Mouse (Mus musculus) hindbrain, embryonic 12.5 days (tissue): ENCODE measurements around the gene Tom1l2. TPM values are rescaled to one million over a fixed set of nuclear protein-coding genes. Genes with fewer than 3 reads are reported as not detected.
A peak's percentile ranks its signal among the peaks of the same experiment; 100 is the strongest.

ENCODE experiments used
- ATAC-seq: fragments of 200-750 bp; cut with Nextera tagmentation; 2 replicates; pipeline ENCODE4 v1.8.0; 2017; ENCODE audit warnings: moderate TSS enrichment; ENCODE audit not compliant: low FRiP score
- H3K27ac ChIP-seq: fragments of 300-500 bp; sonication (generic); 2 replicates; pipeline ENCODE4 v1.5.1; 2016; ENCODE audit warnings: mild to moderate bottlenecking
- H3K27me3 ChIP-seq: fragments of 300-500 bp; sonication (generic); 2 replicates; pipeline ENCODE4 v1.6.1; 2016; ENCODE audit warnings: mild to moderate bottlenecking
- H3K36me3 ChIP-seq: fragments of 300-500 bp; sonication (generic); 2 replicates; pipeline ENCODE4 v1.6.1; 2016; ENCODE audit warnings: mild to moderate bottlenecking
- H3K4me1 ChIP-seq: fragments of 300-500 bp; sonication (generic); 2 replicates; pipeline ENCODE4 v1.6.1; 2016
- H3K4me2 ChIP-seq: fragments of 300-500 bp; sonication (generic); replicated peaks from 2 replicates; pipeline ENCODE4 v1.6.1; 2016; ENCODE audit warnings: mild to moderate bottlenecking
- H3K4me3 ChIP-seq: fragments of 300-500 bp; sonication (generic); 2 replicates; pipeline ENCODE4 v1.5.1; 2016; ENCODE audit warnings: mild to moderate bottlenecking
- H3K9ac ChIP-seq: fragments of 300-500 bp; sonication (generic); 2 replicates; pipeline ENCODE4 v1.6.1; 2016; ENCODE audit warnings: mild to moderate bottlenecking, moderate library complexity
- H3K9me3 ChIP-seq: fragments of 300-500 bp; sonication (generic); replicated peaks from 2 replicates; pipeline ENCODE4 v1.6.1; 2016; ENCODE audit warnings: mild to moderate bottlenecking
- WGBS: fragments of 180-500 bp; shearing (Covaris S2); methylation state at CpG from one replicate; pipeline ENCODE4 v1.1.7; 2016; 5-methylcytosine and 5-hydroxymethylcytosine counted together
- polyA plus RNA-seq: library from polyadenylated mRNA; unstranded; fragments of >200 nt; fragmentation: Nextera tagmentation; extraction: Ambion mirVana; gene quantifications from 2 replicates; pipeline ENCODE4 v1.2.1, GENCODE M21; 2016

The Tom1l2 gene
- polyA plus RNA-seq, 1 experiment from 2014 or later = 40.8 TPM

- Histone ChIP-seq H3K27me3 (no peaks in the 10 kb centered on the region), H3K4me3 (no peak overlapping the region), H3K4me2 (no peak overlapping the region), H3K27ac (no peak overlapping the region), H3K4me1 (peaks cover 20% of the 10 kb centered on the region), H3K9me3 (no peaks in the 10 kb centered on the region), H3K36me3 (peaks cover 18% of the 10 kb centered on the region), H3K9ac (no peak overlapping the region)
- WGBS = 36% methylated on average over 4 of the region's 4 CpGs
- no peak for ATAC-seq
Measured at GRCm38 (mm10) chr11:60231951-60232350, 120.8 kb downstream of the Tom1l2 start.

DNA sequence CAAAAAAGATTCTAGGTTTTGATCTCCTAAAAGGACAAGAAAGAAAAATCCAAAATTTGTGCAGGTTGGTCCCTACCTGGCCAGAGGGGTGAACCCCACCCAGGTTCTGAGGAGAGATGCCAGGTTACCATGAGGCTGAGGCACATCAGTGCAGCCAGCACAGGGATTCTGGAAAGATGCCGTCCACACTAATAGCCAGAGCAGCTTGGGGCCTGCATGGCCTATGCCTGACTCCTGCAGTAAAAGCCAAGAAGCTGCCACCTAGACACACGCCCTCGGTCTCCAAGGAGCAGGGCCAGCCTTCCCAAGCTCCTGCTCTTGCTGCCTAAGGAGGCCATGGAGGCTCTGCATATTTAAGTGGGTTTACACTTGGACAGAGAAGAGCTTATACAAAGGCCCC lies 121.4 kb downstream of the Tom1l2 start:
- Histone ChIP-seq H3K4me3 (no peak overlapping the region), H3K36me3 (peaks cover 12% of the 10 kb centered on the region), H3K4me2 (no peak overlapping the region), H3K27me3 (no peaks in the 10 kb centered on the region), H3K9me3 (no peaks in the 10 kb centered on the region), H3K4me1 (peaks cover 20% of the 10 kb centered on the region), H3K9ac (no peak overlapping the region), H3K27ac (no peak overlapping the region)
- WGBS = 81% methylated on average over 3 of the region's 3 CpGs
- no peak for ATAC-seq

DNA sequence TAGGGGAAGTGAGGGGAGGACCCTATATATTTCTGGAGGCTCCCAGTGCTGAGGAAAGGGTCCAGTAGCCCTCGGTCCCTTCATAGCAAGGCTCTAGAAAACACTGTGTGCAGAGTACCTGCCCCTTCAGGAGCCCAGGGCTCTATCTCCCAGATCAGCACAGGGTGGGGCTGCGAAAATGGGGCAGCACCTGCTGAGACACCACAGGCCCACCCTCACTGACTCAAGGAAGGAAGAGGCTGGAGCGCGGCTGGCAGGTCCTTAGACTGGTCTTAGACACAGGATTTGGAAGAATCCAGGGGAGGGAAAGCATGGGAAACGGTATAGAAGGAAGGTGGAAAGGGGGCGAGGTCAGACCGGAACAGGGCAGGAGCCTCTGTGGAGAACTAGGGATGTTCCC lies 122.2 kb downstream of the Tom1l2 start:
- ATAC-seq = no peak

DNA sequence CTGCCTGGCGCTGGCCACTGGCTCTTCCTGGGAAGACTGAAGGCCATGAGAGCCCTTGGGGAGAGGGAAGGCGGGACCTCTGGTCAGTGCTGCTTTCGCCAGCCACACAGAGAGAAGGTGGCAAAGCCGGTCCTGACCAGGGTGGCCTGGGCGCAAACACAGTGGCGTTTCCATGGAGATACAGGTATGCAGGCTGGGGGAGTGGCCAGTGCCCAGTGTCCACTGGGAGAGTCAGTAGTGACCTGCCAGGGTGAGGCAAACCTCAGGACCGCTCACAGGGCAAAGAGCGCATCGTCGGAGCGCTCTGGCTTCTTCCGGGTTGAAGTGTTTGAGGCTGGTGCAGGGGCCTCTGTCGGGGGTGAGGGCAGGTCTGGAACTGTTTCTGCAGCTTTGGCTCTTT lies 122.9 kb downstream of the Tom1l2 start:
- H3K4me2 ChIP-seq = no peak overlapping the region
- H3K9ac ChIP-seq = no peak overlapping the region
- no peaks in the 10 kb centered on the region for H3K27me3 ChIP-seq
- H3K4me3 ChIP-seq = no peak overlapping the region
- peaks cover 10% of the 10 kb centered on the region for H3K36me3 ChIP-seq
- no peaks in the 10 kb centered on the region for H3K9me3 ChIP-seq
- peaks cover 20% of the 10 kb centered on the region for H3K4me1 ChIP-seq
- H3K27ac ChIP-seq = no peak overlapping the region
- no peak for ATAC-seq
- WGBS = 70% methylated on average over 13 of the region's 13 CpGs

More for the DNA sequence above, 122.2 kb downstream of the Tom1l2 start:
- no peaks in the 10 kb centered on the region for H3K9me3 ChIP-seq
- H3K4me1 ChIP-seq = peaks cover 20% of the 10 kb centered on the region
- 87% methylated on average over 7 of the region's 7 CpGs for WGBS
- H3K4me3 ChIP-seq = no peak overlapping the region
- H3K27me3 ChIP-seq = no peaks in the 10 kb centered on the region
- H3K9ac ChIP-seq = no peak overlapping the region
- no peak overlapping the region for H3K27ac ChIP-seq
- no peak overlapping the region for H3K4me2 ChIP-seq
- peaks cover 10% of the 10 kb centered on the region for H3K36me3 ChIP-seq

DNA sequence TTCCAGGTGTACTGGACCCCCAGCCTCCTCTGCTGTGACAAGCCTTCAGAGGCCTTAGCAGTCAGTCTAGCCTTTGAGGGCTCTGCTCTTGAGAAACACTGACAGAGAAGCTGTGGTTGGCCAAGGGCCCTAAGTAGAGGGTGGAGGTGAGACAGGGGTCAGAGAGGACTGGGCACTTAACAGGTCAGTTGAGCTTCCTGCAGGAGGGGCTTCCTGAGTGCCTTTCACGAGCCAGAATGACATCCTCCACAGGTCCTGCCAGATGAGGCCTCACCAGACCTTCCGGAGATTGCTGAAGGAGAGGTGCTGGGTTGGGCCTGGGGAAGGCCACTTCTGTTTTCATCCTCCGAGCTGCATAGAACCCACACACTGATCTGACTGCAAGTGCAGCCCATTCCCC lies 124.2 kb downstream of the Tom1l2 start:
- Histone ChIP-seq H3K36me3 (peaks cover 10% of the 10 kb centered on the region), H3K4me1 (peaks cover 19% of the 10 kb centered on the region), H3K4me2 (no peak overlapping the region), H3K9ac (no peak overlapping the region), H3K27me3 (no peaks in the 10 kb centered on the region), H3K4me3 (no peak overlapping the region), H3K27ac (no peak overlapping the region), H3K9me3 (no peaks in the 10 kb centered on the region)
- ATAC-seq = no peak
- 76% methylated on average over 3 of the region's 3 CpGs for WGBS

- WGBS = 45% methylated on average over 1 of the region's 1 CpGs
- no peaks in the 10 kb centered on the region for H3K9me3 ChIP-seq
- H3K4me1 ChIP-seq = peaks cover 15% of the 10 kb centered on the region
Measured at GRCm38 (mm10) chr11:60225874-60226273, 126.8 kb downstream of the Tom1l2 start.

GRCm38 (mm10) chr11:60224676-60225075 lies 128.0 kb downstream of the Tom1l2 start:
- peaks cover 7% of the 10 kb centered on the region for H3K36me3 ChIP-seq
- no peak for ATAC-seq
- H3K4me3 ChIP-seq = no peak overlapping the region
- no peak overlapping the region for H3K4me2 ChIP-seq
- H3K9me3 ChIP-seq = no peaks in the 10 kb centered on the region
- WGBS = 60% methylated on average over 4 of the region's 4 CpGs
- no peak overlapping the region for H3K27ac ChIP-seq
- H3K4me1 ChIP-seq = peaks cover 19% of the 10 kb centered on the region
- H3K27me3 ChIP-seq = peaks cover 4% of the 10 kb centered on the region; the same call in 1 of the 2 replicates
- no peak overlapping the region for H3K9ac ChIP-seq

More at GRCm38 (mm10) chr11:60225874-60226273, 126.8 kb downstream of the Tom1l2 start:
- no peak for ATAC-seq
- Histone ChIP-seq H3K27ac (no peak overlapping the region), H3K9ac (no peak overlapping the region), H3K36me3 (peaks cover 10% of the 10 kb centered on the region), H3K27me3 (peaks cover 4% of the 10 kb centered on the region; the same call in 1 of the 2 replicates), H3K4me3 (no peak overlapping the region), H3K4me2 (no peak overlapping the region)

DNA sequence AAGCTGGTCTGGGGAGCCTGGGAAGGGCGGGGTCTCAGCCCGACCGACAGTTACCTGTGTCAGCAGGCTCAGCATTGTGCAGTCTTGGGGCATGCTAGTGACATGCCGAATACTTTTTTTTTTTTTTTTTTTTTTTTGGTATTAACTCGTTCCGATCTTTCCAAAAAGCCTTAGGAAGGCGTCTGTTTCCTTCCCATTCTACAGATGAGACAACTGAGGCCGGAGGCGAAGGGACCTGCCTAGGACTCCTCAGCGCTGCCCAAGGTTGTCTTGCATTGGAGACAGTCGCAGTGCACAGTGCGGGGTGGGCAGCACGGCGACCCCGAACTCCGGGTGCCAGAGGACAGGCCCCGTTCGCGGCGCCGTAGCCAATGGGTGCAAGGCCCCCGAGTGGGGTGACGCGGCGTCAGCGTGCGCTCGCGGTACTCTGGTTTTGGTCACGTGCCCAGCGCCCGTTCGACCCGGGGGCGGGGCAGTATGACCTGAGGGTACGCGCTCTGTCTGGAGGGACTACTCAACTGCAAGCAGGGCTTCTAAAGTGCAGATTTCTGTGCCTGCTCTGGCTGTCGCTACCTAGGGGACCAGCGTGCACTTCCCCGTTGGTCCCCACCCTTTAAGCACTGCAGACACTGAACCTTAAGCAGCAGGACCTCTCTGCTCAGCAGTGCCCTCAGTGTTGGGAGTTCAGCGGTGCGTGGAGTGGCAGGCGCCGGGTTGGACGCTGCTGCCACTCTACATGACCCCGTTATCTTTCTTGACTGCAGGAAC lies 130.1 kb downstream of the Tom1l2 start, which contains the start of gene Srebf1:
Gene Srebf1, minus strand, starts transcription at position 113 of the 768 bp plus-strand sequence.
- Histone ChIP-seq H3K27ac (peak within 1 kb of the TSS; percentile 71), H3K27me3 (peaks cover 4% of the 10 kb centered on the region; the same call in 1 of the 2 replicates), H3K9ac (peak within 1 kb of the TSS; percentile 33; the same call in 1 of the 2 replicates), H3K4me1 (peaks cover 25% of the 10 kb centered on the region), H3K36me3 (no peaks in the 10 kb centered on the region), H3K9me3 (no peaks in the 10 kb centered on the region), H3K4me3 (peak within 1 kb of the TSS; percentile 31), H3K4me2 (peak within 1 kb of the TSS; percentile 62)
- peak; percentile 66 for ATAC-seq
- WGBS = 5% methylated on average over 46 of the region's 46 CpGs

DNA sequence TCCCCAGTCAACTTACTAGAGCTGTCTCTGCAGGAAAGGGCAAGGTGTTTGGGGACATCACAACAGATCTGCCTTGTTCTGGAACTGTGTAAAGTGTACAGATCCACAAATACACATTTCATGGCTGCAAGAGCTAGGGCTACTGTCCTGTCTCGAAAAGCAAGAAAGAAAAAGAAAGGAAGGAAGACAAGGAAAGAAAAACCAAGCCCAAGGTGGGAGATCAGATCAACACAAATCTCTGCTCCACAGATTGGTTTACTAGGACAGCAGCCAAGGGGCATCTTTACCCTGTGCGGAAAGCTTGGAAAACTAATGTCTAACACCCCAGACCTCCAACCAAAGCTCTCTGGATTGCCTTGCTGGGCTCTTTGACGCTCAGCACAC lies 130.6 kb downstream of the Tom1l2 start:
- Histone ChIP-seq H3K4me2 (peak overlapping the region; percentile 62), H3K9me3 (no peaks in the 10 kb centered on the region), H3K9ac (no peak overlapping the region), H3K27ac (no peak overlapping the region), H3K36me3 (no peaks in the 10 kb centered on the region), H3K4me1 (peaks cover 25% of the 10 kb centered on the region), H3K4me3 (no peak overlapping the region), H3K27me3 (peaks cover 4% of the 10 kb centered on the region; the same call in 1 of the 2 replicates)
- 51% methylated on average over 3 of the region's 3 CpGs for WGBS
- ATAC-seq = no peak

- Histone ChIP-seq H3K36me3 (no peaks in the 10 kb centered on the region), H3K9me3 (no peaks in the 10 kb centered on the region), H3K4me1 (peaks cover 26% of the 10 kb centered on the region), H3K4me2 (no peak overlapping the region), H3K27me3 (peaks cover 4% of the 10 kb centered on the region; the same call in 1 of the 2 replicates), H3K9ac (no peak overlapping the region), H3K4me3 (no peak overlapping the region), H3K27ac (no peak overlapping the region)
- no peak for ATAC-seq
- WGBS = 80% methylated on average over 6 of the region's 6 CpGs
Measured at GRCm38 (mm10) chr11:60221425-60221824, 131.3 kb downstream of the Tom1l2 start.

DNA sequence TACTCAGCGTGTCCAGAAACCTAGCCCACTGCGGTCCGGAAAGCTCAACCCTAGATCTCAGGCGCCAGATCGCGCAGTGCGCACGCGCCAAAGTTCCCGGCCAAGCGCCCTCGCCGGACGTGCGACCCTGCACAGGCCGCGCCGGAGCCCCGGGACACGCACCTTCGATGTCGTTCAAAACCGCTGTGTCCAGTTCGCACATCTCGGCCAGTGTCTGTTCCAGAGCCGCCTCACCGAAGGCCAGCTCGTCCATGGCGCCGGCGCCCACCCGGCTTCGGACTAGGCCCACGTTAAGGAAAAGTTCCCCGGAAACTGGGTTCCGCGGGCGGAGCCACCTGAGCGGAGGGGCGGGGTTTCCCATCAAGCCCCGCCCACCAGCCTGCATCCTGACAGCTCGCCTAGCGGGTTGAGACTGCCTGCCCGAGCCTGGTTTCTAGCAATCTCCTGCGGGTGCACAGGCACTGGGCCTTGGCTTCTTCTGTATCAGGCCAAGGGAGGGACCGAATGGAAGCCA lies 132.4 kb downstream of the Tom1l2 start:
- H3K4me2 ChIP-seq = peak overlapping the region; percentile 54
- peak overlapping the region; percentile 53; the same call in 1 of the 2 replicates for H3K27ac ChIP-seq
- ATAC-seq = peak; percentile 72

DNA sequence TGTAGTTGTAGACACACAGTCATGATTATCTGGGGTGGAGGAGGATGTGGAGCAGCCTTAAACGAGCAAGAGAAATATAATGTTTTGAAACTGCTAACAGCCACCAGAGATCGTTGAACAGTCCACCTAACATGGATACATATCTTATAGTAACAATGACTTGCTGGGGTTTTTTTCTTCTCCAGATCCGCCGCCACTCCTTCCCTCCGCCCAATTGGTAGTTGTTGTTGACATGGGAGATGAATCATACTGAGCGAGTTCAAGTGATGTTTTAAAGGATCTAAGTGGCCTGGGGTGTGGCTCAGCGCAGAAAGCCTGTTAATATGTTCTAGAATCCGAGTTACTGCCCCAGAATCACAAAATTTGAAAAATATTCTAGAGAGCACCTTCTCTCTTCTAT lies 133.1 kb downstream of the Tom1l2 start:
- peak overlapping the region; percentile 62 for H3K4me3 ChIP-seq
- ATAC-seq = no peak
- H3K4me2 ChIP-seq = peak overlapping the region; percentile 54
- WGBS = 52% methylated on average over 8 of the region's 8 CpGs
- no peaks in the 10 kb centered on the region for H3K36me3 ChIP-seq
- 0 out of 2 replicates have a peak overlapping the region, but pooled peaks have one; percentile 53 for H3K27ac ChIP-seq
- H3K9ac ChIP-seq = peak overlapping the region; percentile 60
- peaks cover 4% of the 10 kb centered on the region; the same call in 1 of the 2 replicates for H3K27me3 ChIP-seq
- H3K4me1 ChIP-seq = peaks cover 32% of the 10 kb centered on the region
- H3K9me3 ChIP-seq = no peaks in the 10 kb centered on the region

More for the DNA sequence above, 132.4 kb downstream of the Tom1l2 start:
- Histone ChIP-seq H3K4me3 (peak overlapping the region; percentile 62), H3K27me3 (peaks cover 4% of the 10 kb centered on the region; the same call in 1 of the 2 replicates), H3K4me1 (peaks cover 32% of the 10 kb centered on the region), H3K36me3 (no peaks in the 10 kb centered on the region), H3K9me3 (no peaks in the 10 kb centered on the region), H3K9ac (peak overlapping the region; percentile 60)
- under 1% methylated on average over 46 of the region's 46 CpGs for WGBS
